Mouse (Mus musculus) left cerebral cortex, adult 18-20 months (tissue): Measurements from ENCODE around the gene Cga. TPM values are rescaled to one million over a fixed set of nuclear protein-coding genes. Genes with fewer than 3 reads are reported as not detected.
"Not testable (repeated sequence)": the region's sequence is repeated elsewhere in the genome, so short reads cannot be mapped to it uniquely, and the experiment has no call there.

Source experiments
- DNase-seq, 2 experiments: peaks; one replicate each; pipeline ENCODE4 v3.0.0; 2021 to 2022; ENCODE audit warnings: low spot score in 2 of 2, mixed read lengths in 1 of 2
- total RNA-seq, 2 experiments: library from RNA; stranded (reverse); gene quantifications; 2 replicates each; pipeline ENCODE4 v1.2.3; 2021

The Cga gene
- total RNA-seq, 2 experiments from 2014 or later, result not detected

DNA sequence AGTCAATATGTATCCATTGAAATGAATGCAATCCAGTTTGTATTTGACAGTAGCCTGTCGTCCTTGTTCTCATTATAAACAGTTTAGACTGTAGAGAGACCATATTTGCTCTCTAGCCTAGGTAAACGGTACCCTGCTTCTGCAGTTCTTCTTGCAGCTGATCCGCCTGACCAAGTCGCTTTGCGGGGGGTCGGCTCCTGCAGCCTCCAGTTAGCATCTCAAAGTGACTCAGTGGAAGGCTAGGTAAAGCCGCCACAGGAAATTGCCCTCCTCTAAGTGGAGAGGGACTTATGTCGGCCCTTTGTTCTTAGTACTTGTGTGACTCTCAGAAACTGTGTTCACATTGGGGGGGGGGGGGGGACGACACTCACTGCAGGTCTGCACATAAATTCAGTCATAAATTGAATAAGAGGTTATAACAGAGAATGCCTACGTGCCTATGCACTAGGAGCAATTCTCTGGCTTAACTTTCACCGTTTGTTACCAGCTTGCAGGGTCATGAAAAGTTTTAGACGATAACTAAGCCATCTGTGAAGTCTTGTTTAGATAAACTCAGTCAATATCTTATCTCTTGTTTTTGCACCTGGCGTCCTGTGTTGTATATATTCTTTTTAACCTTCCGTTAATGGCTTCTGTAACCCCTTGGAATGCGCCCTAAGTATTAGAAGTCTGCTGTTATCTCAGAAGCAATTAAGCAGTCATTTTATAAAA lies 4.3 kb upstream of the Cga start:
- no peak for DNase-seq

DNA sequence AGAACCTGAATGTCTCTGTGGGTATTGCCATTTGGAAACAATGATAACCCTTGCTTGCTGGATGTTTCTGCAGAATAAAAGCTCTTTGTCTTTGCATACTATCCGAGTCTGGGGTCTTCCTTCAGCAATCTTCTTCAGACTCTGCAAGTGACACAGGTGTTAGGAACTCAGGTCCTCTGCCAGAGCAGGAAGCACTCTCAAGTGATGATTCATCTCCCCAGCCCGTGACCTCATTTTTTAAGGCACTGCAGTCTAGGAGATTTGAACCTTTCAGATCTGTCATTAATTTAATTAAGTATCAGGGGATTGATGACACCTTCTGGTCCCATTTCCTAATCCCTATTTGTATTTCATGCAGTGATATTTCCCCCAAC lies 3.8 kb upstream of the Cga start:
- no peak for DNase-seq

DNA sequence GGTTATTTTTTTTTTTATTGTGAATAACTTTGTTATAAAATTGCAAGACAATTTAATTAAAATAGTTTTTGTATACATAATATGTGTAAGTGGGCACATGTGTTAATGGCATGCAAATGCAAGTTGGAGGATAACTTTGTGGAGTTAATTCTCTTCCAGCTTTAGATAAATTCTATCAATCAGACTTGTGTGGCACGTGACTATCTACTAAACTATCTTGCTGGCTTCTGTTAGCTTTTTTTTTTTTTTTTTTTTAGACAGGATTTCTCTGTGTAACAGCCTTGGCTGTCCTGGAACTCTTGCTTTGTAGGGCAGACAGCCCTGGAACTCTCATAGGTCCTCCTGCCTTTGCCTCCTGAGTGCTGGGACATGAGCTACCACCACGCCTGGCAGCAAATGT lies 4.9 kb downstream of the Cga start:
- no peak for DNase-seq

DNA sequence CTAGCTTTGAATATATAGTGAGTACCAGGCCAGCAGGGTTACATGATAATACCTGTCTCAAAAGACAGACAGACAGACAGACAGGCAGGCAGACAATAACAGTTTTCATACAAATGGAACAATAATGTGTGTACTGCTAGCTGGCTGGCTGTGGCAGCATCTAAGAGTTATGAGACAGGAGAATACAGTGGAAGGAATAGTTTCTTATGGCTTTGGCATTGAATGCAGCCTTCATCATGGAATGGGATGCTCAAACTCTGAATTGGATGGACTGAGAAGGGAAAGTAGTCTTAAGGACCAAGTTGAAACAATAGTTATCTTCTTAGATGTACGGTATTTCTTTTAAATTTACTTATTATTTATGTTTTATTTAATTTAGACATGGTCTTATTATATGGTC lies 5.7 kb downstream of the Cga start:
- DNase-seq, result no peak

DNA sequence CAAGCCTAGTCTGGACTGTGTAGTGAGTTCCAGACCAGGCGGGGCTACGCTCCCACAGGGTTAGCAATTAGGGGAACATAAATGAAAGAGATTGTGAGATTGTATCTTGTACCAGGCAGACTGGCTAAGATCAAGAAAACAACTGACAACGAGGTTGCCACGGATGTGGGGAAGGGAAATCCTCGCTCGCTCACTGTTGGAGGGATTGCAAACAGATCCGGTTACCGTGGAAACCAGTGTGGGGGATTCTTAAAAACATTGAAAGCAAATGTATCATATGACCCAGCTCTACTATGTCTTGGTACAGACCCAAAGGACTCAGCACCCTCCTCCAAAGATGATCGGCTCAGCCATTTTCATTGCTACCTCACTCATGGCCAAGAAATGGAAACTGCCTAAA lies 6.6 kb downstream of the Cga start:
- peak; percentile 6 to 20 for DNase-seq

DNA sequence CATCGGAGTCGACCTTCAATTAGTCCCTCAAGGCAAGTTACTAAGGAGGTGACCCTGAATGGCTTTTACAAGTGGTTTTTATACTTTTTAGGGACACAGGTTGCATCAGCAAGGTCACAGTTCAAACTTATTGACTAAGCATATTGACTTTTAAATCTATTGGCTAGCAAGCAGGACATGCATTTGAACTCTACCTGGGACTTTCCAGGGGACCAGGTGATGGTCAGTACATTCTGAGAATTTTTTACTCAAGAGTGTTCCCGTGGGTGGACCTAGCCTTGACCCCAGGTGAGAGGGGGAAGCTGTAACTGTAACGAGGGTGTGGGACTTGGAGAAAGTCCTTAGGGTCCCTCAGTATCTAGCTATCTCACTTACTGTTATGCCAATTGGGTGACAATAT lies 7.6 kb downstream of the Cga start:
- DNase-seq, result no peak

DNA sequence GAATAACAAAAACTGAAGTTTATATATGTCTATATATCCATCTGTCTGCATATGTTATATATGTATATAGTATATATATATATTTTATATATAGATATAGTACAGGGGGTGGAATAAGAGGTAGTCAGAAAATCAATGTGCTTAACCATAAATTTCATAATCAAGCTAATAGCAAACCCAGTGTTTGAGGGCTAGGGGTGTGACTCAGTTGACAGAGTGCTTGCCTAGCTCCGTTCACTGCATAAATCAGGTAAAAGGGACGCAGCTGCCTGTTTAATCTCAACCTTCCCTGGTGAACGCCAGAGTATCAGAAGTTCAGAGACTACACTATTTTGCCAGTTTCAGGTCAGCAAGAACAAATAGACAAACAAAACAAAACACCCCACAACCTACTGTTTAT lies 8.0 kb downstream of the Cga start:
- not testable (repeated sequence) for DNase-seq

DNA sequence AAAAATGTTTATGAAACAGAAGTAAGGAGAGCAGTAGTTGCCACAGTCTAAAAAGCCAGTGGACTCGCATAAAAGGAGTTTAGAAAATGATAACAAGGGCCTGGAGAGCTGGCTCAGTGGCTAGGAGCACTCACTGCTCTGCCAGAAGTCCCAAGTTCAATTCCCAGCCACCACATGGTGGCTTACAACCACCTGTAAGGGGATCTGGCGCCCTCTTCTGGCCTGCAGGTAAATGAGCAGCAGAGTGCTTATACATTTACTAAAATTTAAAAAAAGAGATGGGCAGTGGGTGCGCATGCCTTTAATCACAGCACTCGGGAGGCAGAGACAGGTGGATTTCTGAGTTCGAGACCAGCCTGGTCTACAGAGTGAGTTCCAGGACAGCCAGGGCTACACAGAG lies 11.8 kb downstream of the Cga start:
- no peak for DNase-seq

DNA sequence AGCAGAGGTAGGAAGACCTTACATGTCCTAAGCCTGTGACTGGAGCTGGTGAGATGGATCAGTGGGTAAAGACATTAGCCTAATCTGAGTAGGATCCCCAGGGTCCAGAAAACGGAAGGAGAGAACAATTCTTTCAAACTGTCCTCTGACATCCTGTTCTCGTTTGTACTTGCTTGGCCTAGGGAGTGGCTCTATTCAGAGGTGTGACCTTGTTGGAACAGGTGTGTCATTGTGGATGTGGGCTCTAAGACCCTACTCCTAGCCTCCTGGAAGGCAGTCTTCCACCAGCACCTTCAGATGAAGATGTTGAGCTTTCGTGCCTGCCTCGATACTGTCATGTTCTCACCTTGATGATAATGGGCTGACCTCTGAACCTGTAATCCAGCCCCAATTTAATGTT lies 12.6 kb downstream of the Cga start:
- no peak for DNase-seq

DNA sequence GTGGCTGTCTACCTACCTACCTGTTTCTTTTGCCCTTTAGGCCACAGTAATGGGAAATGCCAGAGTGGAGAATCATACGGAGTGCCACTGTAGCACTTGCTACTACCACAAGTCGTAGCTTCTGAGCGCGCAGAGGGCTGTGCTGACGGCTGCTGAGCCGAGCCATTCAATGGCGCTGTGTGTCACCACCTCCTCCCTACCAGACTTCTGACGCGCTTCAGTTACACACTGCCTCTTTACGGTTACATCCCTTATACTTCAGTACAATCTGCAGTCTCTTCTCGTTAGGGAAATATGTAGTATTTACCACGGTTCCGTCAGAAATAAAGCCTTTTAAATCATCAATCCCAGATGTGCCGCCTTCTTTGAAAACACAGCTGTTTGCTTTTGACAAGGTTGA lies 13.4 kb downstream of the Cga start:
- DNase-seq, result no peak

DNA sequence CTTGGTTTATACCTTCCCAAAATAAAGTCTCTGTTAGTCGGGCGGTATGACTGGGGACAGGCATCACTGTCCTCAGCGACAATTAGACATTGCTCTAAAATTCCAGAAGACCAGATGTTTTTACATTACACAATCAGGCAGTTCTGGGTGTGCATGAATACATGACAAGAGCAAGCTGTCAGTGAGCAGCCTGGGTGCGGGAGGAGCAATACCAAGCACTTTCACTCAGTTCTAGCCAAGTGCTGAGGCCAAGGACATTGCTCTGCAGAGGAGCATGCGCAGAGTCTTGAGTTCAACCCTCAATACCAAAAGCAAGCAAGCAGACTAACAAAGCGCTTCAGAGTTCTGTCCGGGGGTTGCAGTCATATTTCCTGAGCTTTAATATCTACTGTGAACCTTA lies 14.5 kb downstream of the Cga start:
- DNase-seq, result no peak

DNA sequence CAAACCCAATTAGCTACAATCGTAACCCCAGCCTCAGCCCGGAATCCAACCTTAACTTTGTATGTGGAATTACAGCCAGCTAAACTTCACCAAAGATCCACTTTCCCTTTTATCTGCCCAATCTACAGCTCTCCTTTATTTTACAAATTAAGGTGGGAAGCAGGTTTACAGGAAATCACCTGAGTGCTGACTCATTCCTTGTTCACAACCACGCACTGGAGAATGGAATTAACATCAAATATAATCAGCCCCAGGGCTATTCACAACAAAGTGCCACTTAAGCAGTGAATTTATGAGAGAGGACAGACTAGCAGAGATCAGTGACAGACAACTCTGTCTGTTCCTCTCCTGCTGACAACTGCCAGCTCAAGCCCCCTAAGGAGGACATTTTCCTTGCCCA lies 17.8 kb downstream of the Cga start:
- no peak for DNase-seq

DNA sequence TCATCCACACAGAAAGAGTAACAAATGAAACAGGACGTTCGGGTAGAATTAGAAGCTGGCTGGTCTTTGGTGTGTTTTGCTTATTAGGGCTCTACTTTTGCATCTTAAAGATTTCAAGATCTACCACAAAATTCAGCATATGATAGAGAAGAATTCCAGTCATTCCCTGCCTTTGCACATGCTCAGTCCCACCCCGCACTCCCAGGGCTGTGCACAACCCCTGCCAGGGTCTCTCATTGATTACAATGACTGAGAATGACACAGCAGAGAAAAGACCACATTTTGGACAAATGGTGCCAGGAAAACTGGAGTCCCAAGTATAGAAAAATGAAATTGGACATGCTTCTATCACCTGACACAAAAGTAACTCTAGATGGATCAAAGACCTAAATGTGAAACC lies 18.6 kb downstream of the Cga start:
- DNase-seq, result no peak

DNA sequence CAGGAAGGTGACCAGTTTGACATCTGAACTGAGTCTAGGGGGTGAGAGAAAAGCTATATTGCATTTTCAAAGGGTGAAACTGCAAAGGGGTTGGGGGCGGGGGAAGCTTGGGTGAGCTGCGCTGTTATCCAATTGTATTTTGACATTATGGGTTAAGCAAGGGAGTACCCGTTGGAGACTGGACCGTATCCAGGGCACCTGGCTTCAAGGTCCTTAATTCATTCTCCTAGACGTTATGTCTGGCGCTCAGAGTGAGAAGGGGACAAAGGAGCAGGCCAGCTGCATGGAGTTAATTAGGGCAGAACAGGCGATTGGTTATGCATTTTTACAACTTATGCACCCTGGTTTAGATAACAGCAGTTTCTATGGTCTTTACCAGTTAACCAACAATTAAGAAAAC lies 23.8 kb downstream of the Cga start:
- DNase-seq, result no peak

DNA sequence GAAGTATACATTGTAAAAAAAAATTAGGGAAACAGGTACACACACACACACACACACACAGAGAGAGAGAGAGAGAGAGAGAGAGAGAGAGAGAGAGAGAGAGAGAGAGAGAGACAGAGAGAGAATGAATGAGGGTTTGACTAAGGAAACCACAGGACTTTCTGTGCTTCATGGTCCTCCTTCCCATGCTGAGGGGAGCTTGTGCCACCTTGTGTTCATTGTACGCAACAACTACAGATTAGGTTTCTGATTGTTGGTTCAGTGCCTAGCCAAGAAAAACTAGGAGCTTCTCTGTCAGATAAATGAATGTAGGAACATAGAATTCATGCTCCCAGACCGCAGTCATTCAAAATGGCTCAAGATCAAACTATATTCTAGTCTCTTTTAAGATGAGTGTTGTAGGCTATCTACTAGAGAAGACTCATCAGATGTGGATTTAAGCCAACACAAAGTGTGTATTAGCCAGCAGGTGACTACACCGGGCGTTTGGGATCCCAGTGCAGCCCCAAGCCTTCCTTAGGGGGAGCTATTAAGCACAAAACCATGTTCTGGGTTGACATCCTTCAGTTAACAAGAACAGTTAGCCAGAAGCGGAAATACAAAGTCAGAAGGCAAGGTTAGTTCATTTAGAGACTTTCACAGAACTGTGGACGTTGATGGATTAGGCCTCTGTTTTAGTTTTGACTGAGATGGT lies 28.7 kb downstream of the Cga start:
- peak; percentile 42 to 43 for DNase-seq

DNA sequence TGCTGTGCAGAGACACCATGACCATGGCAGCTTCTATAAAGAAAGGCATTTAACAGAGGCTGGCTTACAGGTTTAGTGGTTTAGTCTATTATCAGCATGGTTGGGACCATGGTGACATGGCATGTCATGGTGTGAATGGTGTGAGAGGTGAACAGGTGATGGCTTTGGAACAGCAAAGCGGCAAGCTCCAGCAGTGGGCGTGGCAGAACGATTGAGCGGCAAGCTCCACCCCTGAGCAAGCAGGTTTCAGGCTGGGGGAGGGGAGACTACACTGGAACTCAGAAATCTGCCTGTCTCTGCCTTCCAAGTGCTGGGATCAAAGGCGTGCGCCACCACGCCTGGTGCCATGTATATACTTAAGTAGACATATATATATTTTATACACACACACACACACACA lies 34.8 kb downstream of the Cga start:
- not testable (repeated sequence) for DNase-seq

DNA sequence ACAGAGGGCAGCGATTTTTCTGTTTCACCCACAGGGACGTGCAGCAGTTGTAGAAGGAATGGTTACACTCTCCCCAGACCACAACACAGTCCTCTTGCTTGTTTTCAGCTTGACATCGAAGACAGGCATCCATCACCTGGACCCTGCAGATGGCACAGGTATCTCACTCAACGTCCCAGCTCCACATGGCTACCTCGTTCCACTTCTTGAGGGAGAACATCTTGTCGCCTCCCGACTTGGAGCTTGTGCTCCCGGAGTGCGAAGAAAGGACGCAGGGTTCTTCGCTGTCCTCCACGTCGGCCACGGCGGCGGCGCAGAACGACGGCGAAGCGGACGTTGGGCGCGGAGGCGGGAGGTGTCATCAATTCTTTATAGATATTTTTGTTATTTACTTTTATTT lies 47.5 kb downstream of the Cga start:
- DNase-seq, result no peak

DNA sequence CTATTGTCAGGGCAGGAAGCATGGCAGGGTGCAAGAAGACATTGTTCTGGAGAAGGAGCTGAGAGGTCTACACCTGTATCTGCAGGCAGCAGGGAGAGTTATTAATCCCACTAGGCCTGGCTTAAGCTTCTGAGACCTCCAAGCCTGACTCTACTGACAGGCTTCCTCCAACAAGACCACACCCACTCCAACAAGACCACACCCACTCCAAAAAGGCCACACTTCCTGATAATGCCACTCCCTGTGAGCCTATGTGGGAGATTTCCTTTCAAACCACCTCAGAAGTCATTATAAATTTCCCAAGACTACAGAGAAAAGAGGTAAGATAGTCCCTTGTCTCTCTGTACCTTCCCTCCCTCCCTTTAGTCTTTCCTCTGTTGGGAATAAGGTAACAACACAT lies 53.6 kb downstream of the Cga start:
- DNase-seq, result no peak

DNA sequence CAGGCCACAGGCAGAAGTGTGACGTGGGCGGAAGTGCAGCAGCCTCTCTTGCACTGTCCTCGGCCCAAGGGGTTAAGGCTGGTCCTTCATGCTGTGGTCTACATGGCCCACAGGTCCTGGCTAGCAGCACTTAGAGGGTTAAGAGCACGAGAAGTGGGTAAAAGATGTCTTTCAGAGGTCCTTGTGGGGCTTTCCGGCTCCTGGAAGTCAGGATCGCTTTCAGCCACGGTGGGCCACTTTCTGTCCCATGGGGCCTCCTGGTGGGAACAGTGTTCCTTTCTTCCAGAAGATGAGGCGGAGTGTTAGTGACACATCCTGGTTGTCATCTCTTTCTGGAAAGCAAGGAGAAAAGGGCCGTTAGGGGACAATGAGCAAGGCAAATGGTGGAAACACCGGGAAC lies 60.1 kb downstream of the Cga start:
- no peak for DNase-seq
